ENCODE assay signal across 15 mouse cellular contexts in genomic region chr9:49229054-49229453, GRCm38 (mm10). TPM values are rescaled to one million over a fixed set of nuclear protein-coding genes. Genes with fewer than 3 reads are reported as not detected.
A peak's percentile ranks its signal among the peaks of the same experiment; 100 is the strongest.
DNase-seq lines count a peak whose midpoint lies in the region.
"Had no signal": no experiment of that assay in that cellular context is flagged by ENCODE, and none has a peak within 500 bp of the region (broad histone marks: within the 10 kb centered on the region; RNA-seq: fewer than 3 reads in every experiment).

No protein-coding gene starts in this region.

- intact Hi-C loops in heart, postnatal 25 days (cut with DNase I) = no loop called here
- intact Hi-C loops in left cerebral cortex, postnatal 10 days (cut with DNase I) = no loop called here

- peak; percentile 11 to 23 for DNase-seq in heart, adult 18-20 months
- DNase-seq in heart, postnatal 25 days (ENCODE audit: low spot score) = no peak
- DNase-seq in left cerebral cortex, adult 9 months (ENCODE audit: low spot score in 2 of 2) = peak; percentile 30 to 40
- DNase-seq in left cerebral cortex, postnatal 10 days (ENCODE audit: extremely low spot score in 1 of 2, low spot score in 2 of 2) = no peak
- DNase-seq in brain, adult 2 months (ENCODE audit: low read depth, low spot score) = peak; percentile 78
- peak; percentile 64 for DNase-seq in telencephalon, adult 2 months (ENCODE audit: low read depth, low spot score)
- DNase-seq: adrenal gland, postnatal 14 days; cerebellum, adult 18-20 months; cerebellum, postnatal 10 days; forebrain, postnatal 0 days; gastrocnemius, postnatal 14 days had no signal

RNA-seq across cellular contexts. Expression of gene Gm4894, which starts 21.3 kb away (rescaled TPM):
- total RNA-seq in heart, adult 18-20 months (2021) = not detected
- not detected for total RNA-seq in heart, postnatal 25 days (2021)
- not detected for total RNA-seq in left cerebral cortex, postnatal 10 days (2021)
- total RNA-seq: adrenal gland, adult 18-20 months; adrenal gland, postnatal 14 days; CH12.LX; forebrain, postnatal 0 days; gastrocnemius, adult 18-20 months; gastrocnemius, postnatal 14 days; heart, postnatal 36 days had no signal

Comparison
In these comparisons a context has a peak if more than half of its experiments do, and no peak if none do; other contexts are left out.
1. DNase-seq: peak in heart, adult 18-20 months (2 of 2), left cerebral cortex, adult 9 months (2 of 2), brain, adult 2 months (single experiment) and telencephalon, adult 2 months (single experiment); none in heart, postnatal 25 days (single experiment) and left cerebral cortex, postnatal 10 days (0 of 2).